In the genomic region with DNA sequence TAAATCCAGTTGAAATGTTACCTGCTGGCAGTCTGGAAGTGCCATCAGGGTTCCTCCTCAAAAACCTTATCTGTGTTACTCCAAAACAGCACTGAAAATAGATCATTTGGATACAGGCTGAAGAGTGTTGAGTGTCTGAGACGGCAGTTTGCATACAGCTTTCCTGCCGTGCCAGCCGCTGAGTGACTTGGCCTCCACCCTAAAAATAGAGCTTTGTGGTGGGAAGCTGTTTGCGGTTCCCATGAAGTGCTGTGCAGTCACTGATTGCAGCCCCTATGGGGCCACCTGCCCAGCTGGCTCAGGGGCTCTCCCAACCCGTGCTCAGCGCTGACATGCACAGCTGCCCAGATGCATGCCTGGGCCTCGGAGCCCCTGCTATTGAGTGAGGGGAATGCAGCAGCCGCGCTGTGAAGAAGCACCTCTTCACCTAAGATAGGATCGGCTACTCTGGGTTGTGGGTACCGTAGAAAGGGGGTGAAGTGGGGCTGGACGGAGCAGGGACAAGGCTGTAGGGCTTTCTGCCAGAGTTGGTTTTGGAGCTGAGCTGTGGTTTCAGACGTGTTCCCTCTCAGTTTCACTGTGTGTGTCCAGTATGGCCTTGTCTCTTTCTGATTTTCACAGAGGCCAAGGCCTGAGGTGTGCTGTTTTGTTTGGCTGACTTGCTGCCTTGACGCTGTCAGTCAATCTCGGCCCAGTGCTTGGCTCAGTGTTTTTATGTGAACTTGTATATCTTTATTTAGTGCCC, we compare ENCODE assay signal across 9 mouse cellular contexts.
A peak's percentile ranks its signal among the peaks of the same experiment; 100 is the strongest.
DNase-seq lines count a peak whose midpoint lies in the region; ATAC-seq and TF ChIP-seq lines count a peak whose summit lies in the region.
"Had no signal": no experiment of that assay in that cellular context is flagged by ENCODE, and none has a peak within 500 bp of the region (broad histone marks: within the 10 kb centered on the region; RNA-seq: fewer than 3 reads in every experiment).

No protein-coding gene starts in this region.

- H3K4me3 ChIP-seq in layer of hippocampus, adult 2 months, result no peak overlapping the region
- H3K4me3 ChIP-seq in forebrain, embryonic 16.5 days (replicated peaks; ENCODE audit: low read length), result no peak overlapping the region
- no peak overlapping the region for H3K4me3 ChIP-seq in hindbrain, embryonic 14.5 days (replicated peaks; ENCODE audit: low read length)
- H3K4me3 ChIP-seq in thymus, adult 2 months (ENCODE audit: control insufficient read depth, insufficient read depth, low read length), result no peak overlapping the region

- peak in 1 of 2 experiments; percentile 9 for DNase-seq in layer of hippocampus, adult 2 months (ENCODE audit: low spot score in 2 of 2)
- no peak for DNase-seq in layer of hippocampus, postnatal 14 days (ENCODE audit: low spot score in 2 of 2)
- DNase-seq in hindbrain, embryonic 14.5 days (ENCODE audit: low spot score), result no peak
- DNase-seq in thymus, adult 2 months, result peak; percentile 28
- no peak for DNase-seq in lung, adult 18-20 months
- no peak for DNase-seq in spleen, postnatal 14 days (ENCODE audit: low spot score in 2 of 2)
- DNase-seq: gastrocnemius, postnatal 14 days had no signal

- H3K9ac ChIP-seq in forebrain, embryonic 16.5 days (replicated peaks; ENCODE audit: low read depth, low read length), result no peak overlapping the region
- H3K9ac ChIP-seq in hindbrain, embryonic 14.5 days, result no peak overlapping the region; the same call in 1 of the 2 replicates

- no peak for TF ChIP-seq CTCF in layer of hippocampus, adult 2 months (conservative IDR thresholded peaks at IDR 0.05)
- TF ChIP-seq CTCF in thymus, adult 2 months (IDR thresholded peaks at IDR 0.05; ENCODE audit: borderline replicate concordance, control insufficient read depth, extremely low read depth, insufficient read depth, low read length, poor library complexity), result no peak

- no peak overlapping the region for H3K4me2 ChIP-seq in forebrain, embryonic 16.5 days (ENCODE audit: low read length)
- H3K4me2 ChIP-seq in hindbrain, embryonic 14.5 days (replicated peaks), result no peak overlapping the region

- no peak for TF ChIP-seq POLR2A in thymus, adult 2 months (IDR thresholded peaks at IDR 0.05; ENCODE audit: control insufficient read depth, extremely low read depth, insufficient read depth, low read length, poor library complexity)

- no peaks in the 10 kb centered on the region for H3K9me3 ChIP-seq in forebrain, embryonic 16.5 days (ENCODE audit: control insufficient read depth, low read length)
- no peaks in the 10 kb centered on the region for H3K9me3 ChIP-seq in hindbrain, embryonic 14.5 days (ENCODE audit: control insufficient read depth, low read length)

- 75% methylated on average over 15 of the region's 15 CpGs for WGBS in forebrain, embryonic 16.5 days
- WGBS in hindbrain, embryonic 14.5 days, result 76% methylated on average over 15 of the region's 15 CpGs
- WGBS in thymus, adult 2 months, result 18% methylated on average over 15 of the region's 15 CpGs

- no peaks in the 10 kb centered on the region for H3K27me3 ChIP-seq in forebrain, embryonic 16.5 days (replicated peaks; ENCODE audit: control insufficient read depth, insufficient read depth, low read length)
- no peaks in the 10 kb centered on the region for H3K27me3 ChIP-seq in hindbrain, embryonic 14.5 days (ENCODE audit: control insufficient read depth, insufficient read depth, low read length)
- H3K27me3 ChIP-seq in thymus, adult 2 months (ENCODE audit: control insufficient read depth, insufficient read depth, low read length), result no peaks in the 10 kb centered on the region
- H3K27me3 ChIP-seq: Patski had no signal

- H3K36me3 ChIP-seq in forebrain, embryonic 16.5 days (ENCODE audit: control insufficient read depth, insufficient read depth), result peaks cover 2% of the 10 kb centered on the region; the same call in 1 of the 2 replicates
- H3K36me3 ChIP-seq in hindbrain, embryonic 14.5 days (replicated peaks; ENCODE audit: control insufficient read depth, insufficient read depth), result peaks cover 12% of the 10 kb centered on the region
- peaks cover 10% of the 10 kb centered on the region; the same call in 1 of the 2 replicates for H3K36me3 ChIP-seq in thymus, adult 2 months (ENCODE audit: control insufficient read depth, insufficient read depth, low read length)

- ATAC-seq in forebrain, embryonic 16.5 days, result no peak
- no peak for ATAC-seq in hindbrain, embryonic 14.5 days (ENCODE audit: low FRiP score)
- ATAC-seq: Patski had no signal

- peaks cover 13% of the 10 kb centered on the region for H3K4me1 ChIP-seq in forebrain, embryonic 16.5 days (replicated peaks; ENCODE audit: control insufficient read depth, insufficient read depth, low read length)
- H3K4me1 ChIP-seq in hindbrain, embryonic 14.5 days (replicated peaks; ENCODE audit: control insufficient read depth, insufficient read depth, low read length), result no peaks in the 10 kb centered on the region
- peaks cover 15% of the 10 kb centered on the region for H3K4me1 ChIP-seq in thymus, adult 2 months (replicated peaks; ENCODE audit: control insufficient read depth, insufficient read depth, low read length)

- peak overlapping the region; percentile 48; the same call in 1 of the 2 replicates for H3K27ac ChIP-seq in layer of hippocampus, adult 2 months
- H3K27ac ChIP-seq in forebrain, embryonic 16.5 days (ENCODE audit: low read length), result peak overlapping the region; percentile 10
- 0 out of 2 replicates have a peak overlapping the region, but pooled peaks have one; percentile 14 for H3K27ac ChIP-seq in hindbrain, embryonic 14.5 days
- no peak overlapping the region for H3K27ac ChIP-seq in thymus, adult 2 months (ENCODE audit: control insufficient read depth, insufficient read depth, low read length)
